Mouse (Mus musculus): Measurements from ENCODE around the gene Slc17a5. TPM values are rescaled to one million over a fixed set of nuclear protein-coding genes. Genes with fewer than 3 reads are reported as not detected.

Slc17a5 gene
- 16.6 and 18.2 TPM in 2 replicates for polyA plus RNA-seq (2015; fragmentation: Nextera tagmentation; extraction: Ambion mirVana)

DNA sequence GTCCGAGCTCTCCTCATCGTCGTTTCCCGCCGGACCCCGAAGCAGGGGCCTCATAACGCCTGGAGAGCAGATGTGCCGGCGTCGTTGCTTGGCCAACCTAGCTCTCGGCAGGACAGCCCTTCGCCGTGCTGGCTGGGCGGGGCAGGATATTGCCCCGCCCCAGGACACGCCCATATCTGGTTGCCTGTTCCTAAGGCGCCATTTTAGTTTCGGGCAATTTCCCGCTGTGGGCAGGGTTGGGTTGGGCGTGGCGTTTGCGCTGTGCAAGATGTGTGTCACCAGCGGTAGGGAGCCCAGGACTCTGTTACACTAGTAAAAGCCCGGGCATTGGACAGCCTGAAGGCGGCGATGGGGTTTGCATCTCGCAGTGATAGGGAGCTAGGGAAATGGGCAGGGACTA, at the start of gene Slc17a5:
Gene Slc17a5, minus strand, starts transcription at position 128 of the 400 bp plus-strand sequence.
- Histone ChIP-seq H3K4me2 (ENCODE audit: low read length) (peak within 1 kb of the TSS; percentile 62), H3K9ac (replicated peaks; ENCODE audit: low read depth, low read length) (peak within 1 kb of the TSS; percentile 77), H3K36me3 (ENCODE audit: control insufficient read depth, insufficient read depth) (no peaks in the 10 kb centered on the region), H3K4me3 (replicated peaks; ENCODE audit: low read length) (peak within 1 kb of the TSS; percentile 82), H3K27ac (ENCODE audit: low read length) (peak within 1 kb of the TSS; percentile 72), H3K9me3 (ENCODE audit: control insufficient read depth, low read length) (no peaks in the 10 kb centered on the region; the same call in 1 of the 2 replicates), H3K4me1 (replicated peaks; ENCODE audit: control insufficient read depth, insufficient read depth, low read length) (peaks cover 4% of the 10 kb centered on the region; the same call in 1 of the 2 replicates), H3K27me3 (replicated peaks; ENCODE audit: control insufficient read depth, insufficient read depth, low read length) (no peaks in the 10 kb centered on the region)
- under 1% methylated on average over 27 of the region's 27 CpGs for WGBS
- ATAC-seq = peak; percentile 98

DNA sequence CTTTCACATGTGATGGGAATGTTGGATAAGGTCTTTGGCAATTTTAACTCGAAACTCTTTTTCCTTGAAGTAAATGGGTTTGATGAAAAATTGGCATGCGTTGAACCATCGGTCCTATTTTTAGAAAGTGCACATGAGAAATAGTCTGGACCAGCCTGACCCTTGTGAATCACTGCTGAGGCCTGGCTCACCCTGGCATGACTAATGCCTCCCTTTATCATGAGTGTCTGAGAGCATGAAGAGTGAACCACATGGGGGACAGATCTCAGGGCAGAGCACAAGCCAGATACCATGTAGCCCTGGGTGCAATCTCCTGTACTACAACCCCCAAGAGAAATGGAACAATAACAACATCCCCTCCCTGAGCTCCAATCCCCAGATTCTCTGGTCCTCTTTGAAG, 46.1 kb upstream of the Slc17a5 start:
- Histone ChIP-seq H3K4me1 (replicated peaks; ENCODE audit: control insufficient read depth, insufficient read depth, low read length) (no peaks in the 10 kb centered on the region), H3K27me3 (replicated peaks; ENCODE audit: control insufficient read depth, insufficient read depth, low read length) (no peaks in the 10 kb centered on the region), H3K4me3 (replicated peaks; ENCODE audit: low read length) (no peak overlapping the region), H3K36me3 (ENCODE audit: control insufficient read depth, insufficient read depth) (no peaks in the 10 kb centered on the region), H3K9me3 (ENCODE audit: control insufficient read depth, low read length) (no peaks in the 10 kb centered on the region), H3K27ac (ENCODE audit: low read length) (no peak overlapping the region), H3K9ac (replicated peaks; ENCODE audit: low read depth, low read length) (no peak overlapping the region), H3K4me2 (ENCODE audit: low read length) (no peak overlapping the region)
- WGBS = 94% methylated on average over 3 of the region's 3 CpGs
- ATAC-seq = no peak

DNA sequence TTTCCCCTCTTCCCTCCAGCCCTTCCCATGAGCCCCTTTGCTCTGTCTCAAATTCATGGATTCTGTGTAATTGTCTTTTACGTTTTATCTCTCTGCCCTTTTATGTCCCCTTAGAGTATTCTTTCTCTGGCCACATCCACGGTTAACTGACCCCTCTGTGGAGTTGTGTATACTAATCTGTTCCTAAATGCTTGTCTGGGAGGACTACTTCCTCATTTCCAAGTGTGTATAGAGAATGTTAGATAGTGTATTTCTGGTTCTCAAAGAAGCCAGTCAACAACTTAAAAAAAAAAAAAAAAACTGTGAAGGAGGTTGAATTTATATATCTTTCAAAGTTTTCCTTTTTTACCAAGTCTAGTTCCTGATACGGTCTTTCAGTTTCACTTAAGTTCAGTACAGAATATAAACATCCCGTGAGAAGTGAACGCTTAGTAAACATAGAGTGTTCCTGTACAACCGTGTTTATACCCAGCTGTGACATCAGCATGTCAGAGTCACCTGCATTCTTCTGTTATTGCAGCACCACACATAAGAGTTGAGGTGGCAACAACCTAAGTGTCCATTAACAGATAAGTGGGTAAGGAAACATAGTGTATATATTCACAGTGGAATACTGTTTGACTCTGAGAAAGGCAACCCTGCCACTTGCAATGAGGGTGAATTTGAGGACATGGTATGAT, 44.1 kb upstream of the Slc17a5 start:
- Histone ChIP-seq H3K4me2 (ENCODE audit: low read length) (no peak overlapping the region), H3K36me3 (ENCODE audit: control insufficient read depth, insufficient read depth) (no peaks in the 10 kb centered on the region), H3K9me3 (ENCODE audit: control insufficient read depth, low read length) (no peaks in the 10 kb centered on the region), H3K4me1 (replicated peaks; ENCODE audit: control insufficient read depth, insufficient read depth, low read length) (no peaks in the 10 kb centered on the region), H3K27me3 (replicated peaks; ENCODE audit: control insufficient read depth, insufficient read depth, low read length) (no peaks in the 10 kb centered on the region), H3K9ac (replicated peaks; ENCODE audit: low read depth, low read length) (no peak overlapping the region), H3K4me3 (replicated peaks; ENCODE audit: low read length) (no peak overlapping the region), H3K27ac (ENCODE audit: low read length) (no peak overlapping the region)
- WGBS = 88% methylated on average over 6 of the region's 6 CpGs
- ATAC-seq = no peak

DNA sequence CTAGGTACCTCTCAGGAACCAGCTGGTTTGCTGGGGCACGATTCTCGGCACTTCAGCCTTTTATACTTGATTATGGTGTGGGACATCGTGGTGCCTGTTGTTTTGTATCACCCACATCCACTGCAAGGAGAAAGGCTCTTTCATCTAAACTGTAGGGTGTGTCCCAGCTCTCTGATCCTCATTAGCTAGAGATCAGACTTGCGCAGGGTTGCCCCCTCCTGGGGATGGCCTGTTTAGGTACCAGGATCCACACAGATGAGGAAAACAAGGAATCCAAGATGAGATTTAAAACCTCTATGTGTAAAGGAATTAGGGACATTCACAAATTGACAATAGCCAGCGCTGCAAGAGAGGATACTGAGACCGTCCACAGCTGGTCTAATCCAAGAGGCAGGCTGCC, 42.1 kb upstream of the Slc17a5 start:
- no peak for ATAC-seq
- 38% methylated on average over 6 of the region's 6 CpGs for WGBS
- H3K4me2 ChIP-seq (ENCODE audit: low read length) = no peak overlapping the region

DNA sequence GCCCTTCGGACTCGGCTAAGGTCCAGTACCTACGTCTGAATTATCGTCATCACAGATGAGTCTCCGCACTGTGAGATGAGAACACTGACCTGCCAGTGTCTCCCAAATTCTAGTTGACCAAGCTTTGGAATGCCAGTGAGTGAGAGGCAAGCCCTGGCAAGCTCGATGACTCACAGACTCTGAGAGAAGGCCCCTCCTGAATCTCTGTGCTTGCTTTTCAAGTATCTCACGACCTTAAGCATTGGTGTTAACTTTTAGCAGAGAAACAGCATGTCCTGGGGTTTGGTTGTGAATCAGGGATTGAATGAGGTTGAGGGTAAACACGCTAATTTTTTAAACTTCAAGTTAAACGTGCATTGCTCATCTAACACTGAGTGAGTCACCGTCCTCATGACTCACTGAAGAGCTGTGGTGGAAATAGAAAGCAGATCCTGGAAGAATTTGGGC, 35.5 kb upstream of the Slc17a5 start:
- WGBS = 87% methylated on average over 10 of the region's 10 CpGs
- ATAC-seq = no peak

More for the DNA sequence above, 42.1 kb upstream of the Slc17a5 start:
- Histone ChIP-seq H3K36me3 (ENCODE audit: control insufficient read depth, insufficient read depth) (no peaks in the 10 kb centered on the region), H3K9ac (replicated peaks; ENCODE audit: low read depth, low read length) (no peak overlapping the region), H3K27ac (ENCODE audit: low read length) (no peak overlapping the region), H3K9me3 (ENCODE audit: control insufficient read depth, low read length) (no peaks in the 10 kb centered on the region), H3K4me1 (replicated peaks; ENCODE audit: control insufficient read depth, insufficient read depth, low read length) (no peaks in the 10 kb centered on the region), H3K27me3 (replicated peaks; ENCODE audit: control insufficient read depth, insufficient read depth, low read length) (no peaks in the 10 kb centered on the region), H3K4me3 (replicated peaks; ENCODE audit: low read length) (no peak overlapping the region)

DNA sequence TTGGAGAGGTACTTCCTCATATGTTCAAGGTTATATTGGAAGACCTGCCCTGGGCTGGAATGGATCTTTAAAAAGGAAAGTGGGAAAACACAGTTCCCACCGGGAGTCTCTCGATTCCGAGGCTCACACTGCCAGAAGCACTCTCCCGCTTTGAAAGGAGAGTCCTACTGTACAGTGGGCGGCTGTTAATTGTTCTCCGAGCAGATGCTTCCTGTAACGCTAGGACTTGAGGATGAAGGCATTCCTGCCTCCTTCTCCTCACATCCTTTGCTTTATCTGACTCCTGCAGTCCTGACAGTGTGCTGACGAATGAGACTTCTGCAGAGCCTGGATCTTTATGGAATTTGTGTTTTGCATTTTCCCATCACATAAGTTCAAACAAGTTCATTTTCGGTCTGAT, 31.4 kb upstream of the Slc17a5 start:
- no peaks in the 10 kb centered on the region for H3K9me3 ChIP-seq (ENCODE audit: control insufficient read depth, low read length)
- no peak for ATAC-seq
- no peak overlapping the region for H3K4me3 ChIP-seq (replicated peaks; ENCODE audit: low read length)
- no peak overlapping the region for H3K4me2 ChIP-seq (ENCODE audit: low read length)
- H3K4me1 ChIP-seq (replicated peaks; ENCODE audit: control insufficient read depth, insufficient read depth, low read length) = peaks cover 10% of the 10 kb centered on the region
- no peaks in the 10 kb centered on the region for H3K36me3 ChIP-seq (ENCODE audit: control insufficient read depth, insufficient read depth)
- WGBS = 87% methylated on average over 9 of the region's 9 CpGs
- no peak overlapping the region for H3K27ac ChIP-seq (ENCODE audit: low read length)
- H3K27me3 ChIP-seq (replicated peaks; ENCODE audit: control insufficient read depth, insufficient read depth, low read length) = peaks cover 6% of the 10 kb centered on the region; the same call in 1 of the 2 replicates
- H3K9ac ChIP-seq (replicated peaks; ENCODE audit: low read depth, low read length) = no peak overlapping the region

More for the DNA sequence above, 35.5 kb upstream of the Slc17a5 start:
- H3K4me1 ChIP-seq (replicated peaks; ENCODE audit: control insufficient read depth, insufficient read depth, low read length) = no peaks in the 10 kb centered on the region
- no peaks in the 10 kb centered on the region for H3K9me3 ChIP-seq (ENCODE audit: control insufficient read depth, low read length)
- no peaks in the 10 kb centered on the region for H3K36me3 ChIP-seq (ENCODE audit: control insufficient read depth, insufficient read depth)
- no peak overlapping the region for H3K4me3 ChIP-seq (replicated peaks; ENCODE audit: low read length)
- H3K27me3 ChIP-seq (replicated peaks; ENCODE audit: control insufficient read depth, insufficient read depth, low read length) = no peaks in the 10 kb centered on the region
- H3K4me2 ChIP-seq (ENCODE audit: low read length) = no peak overlapping the region
- no peak overlapping the region for H3K27ac ChIP-seq (ENCODE audit: low read length)
- H3K9ac ChIP-seq (replicated peaks; ENCODE audit: low read depth, low read length) = no peak overlapping the region

DNA sequence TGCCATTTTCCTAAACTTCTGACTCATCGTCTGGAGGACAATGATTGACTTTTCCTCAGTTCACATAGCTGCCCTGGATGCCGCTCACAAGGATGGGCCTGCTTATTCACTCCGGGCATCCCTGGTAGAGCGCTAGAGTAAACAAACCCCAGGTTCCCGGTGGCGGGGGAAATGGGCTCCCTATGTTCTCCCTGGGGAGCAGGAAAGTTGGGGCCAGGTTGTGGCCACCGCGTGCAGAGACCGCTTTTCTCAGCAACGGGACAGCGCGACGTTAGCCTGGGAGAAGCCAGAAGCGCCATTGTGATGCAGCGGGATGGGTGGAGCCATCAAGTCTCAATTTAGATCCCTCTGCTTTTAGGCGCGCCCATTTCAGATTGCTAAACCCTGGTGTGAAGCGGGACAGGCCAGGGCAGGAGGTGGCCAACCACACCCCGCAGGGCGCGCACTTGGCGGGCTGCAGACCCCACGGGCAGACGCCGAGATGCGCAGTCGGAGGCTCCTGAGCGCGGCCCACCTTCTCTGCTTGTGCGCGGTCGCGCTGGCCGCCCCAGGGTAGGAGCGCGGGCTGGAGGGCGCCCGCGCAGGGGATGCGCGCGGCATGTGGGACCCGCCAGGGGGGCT, 27.7 kb upstream of the Slc17a5 start, which contains the start of gene Cd109:
Gene Cd109, plus strand, starts transcription at position 146 of the 621 bp plus-strand sequence.
- Histone ChIP-seq H3K9me3 (ENCODE audit: control insufficient read depth, low read length) (no peaks in the 10 kb centered on the region), H3K4me3 (replicated peaks; ENCODE audit: low read length) (peak within 1 kb of the TSS; percentile 58), H3K4me2 (ENCODE audit: low read length) (peak within 1 kb of the TSS; percentile 76), H3K4me1 (replicated peaks; ENCODE audit: control insufficient read depth, insufficient read depth, low read length) (peaks cover 13% of the 10 kb centered on the region), H3K27ac (ENCODE audit: low read length) (no peak within 1 kb of the TSS), H3K9ac (replicated peaks; ENCODE audit: low read depth, low read length) (peak within 1 kb of the TSS; percentile 53), H3K27me3 (replicated peaks; ENCODE audit: control insufficient read depth, insufficient read depth, low read length) (peaks cover 6% of the 10 kb centered on the region; the same call in 1 of the 2 replicates), H3K36me3 (ENCODE audit: control insufficient read depth, insufficient read depth) (no peaks in the 10 kb centered on the region)
- peak; percentile 74 for ATAC-seq
- WGBS = under 1% methylated on average over 43 of the region's 43 CpGs

DNA sequence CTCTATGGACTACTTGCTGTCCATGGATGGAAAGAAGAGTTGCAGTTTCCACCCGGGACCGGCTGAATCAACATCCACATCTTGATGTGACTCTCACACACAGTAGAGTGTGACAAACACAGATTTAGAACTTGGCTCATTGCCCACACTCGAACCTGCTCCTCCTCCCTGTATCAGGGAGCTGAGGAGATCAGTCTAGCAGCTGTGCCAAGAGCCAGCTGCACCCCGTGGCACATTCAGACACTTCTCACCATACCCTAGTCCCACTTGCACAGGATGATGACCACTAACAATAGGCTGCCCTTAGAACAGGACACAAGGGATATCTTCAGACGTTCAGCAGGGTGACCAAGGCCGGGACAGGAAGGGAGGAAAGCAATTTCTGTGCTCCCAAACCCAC, 26.4 kb upstream of the Slc17a5 start:
- peak; percentile 82 for ATAC-seq
- no peaks in the 10 kb centered on the region for H3K36me3 ChIP-seq (ENCODE audit: control insufficient read depth, insufficient read depth)
- no peak overlapping the region for H3K27ac ChIP-seq (ENCODE audit: low read length)
- H3K4me2 ChIP-seq (ENCODE audit: low read length) = peak overlapping the region; percentile 76; the same call in 1 of the 2 replicates
- H3K4me3 ChIP-seq (replicated peaks; ENCODE audit: low read length) = no peak overlapping the region
- no peaks in the 10 kb centered on the region for H3K9me3 ChIP-seq (ENCODE audit: control insufficient read depth, low read length)
- H3K4me1 ChIP-seq (replicated peaks; ENCODE audit: control insufficient read depth, insufficient read depth, low read length) = peaks cover 13% of the 10 kb centered on the region
- no peak overlapping the region for H3K9ac ChIP-seq (replicated peaks; ENCODE audit: low read depth, low read length)
- whole genome bisulfite sequencing = 36% methylated on average over 6 of the region's 6 CpGs
- peaks cover 6% of the 10 kb centered on the region; the same call in 1 of the 2 replicates for H3K27me3 ChIP-seq (replicated peaks; ENCODE audit: control insufficient read depth, insufficient read depth, low read length)

DNA sequence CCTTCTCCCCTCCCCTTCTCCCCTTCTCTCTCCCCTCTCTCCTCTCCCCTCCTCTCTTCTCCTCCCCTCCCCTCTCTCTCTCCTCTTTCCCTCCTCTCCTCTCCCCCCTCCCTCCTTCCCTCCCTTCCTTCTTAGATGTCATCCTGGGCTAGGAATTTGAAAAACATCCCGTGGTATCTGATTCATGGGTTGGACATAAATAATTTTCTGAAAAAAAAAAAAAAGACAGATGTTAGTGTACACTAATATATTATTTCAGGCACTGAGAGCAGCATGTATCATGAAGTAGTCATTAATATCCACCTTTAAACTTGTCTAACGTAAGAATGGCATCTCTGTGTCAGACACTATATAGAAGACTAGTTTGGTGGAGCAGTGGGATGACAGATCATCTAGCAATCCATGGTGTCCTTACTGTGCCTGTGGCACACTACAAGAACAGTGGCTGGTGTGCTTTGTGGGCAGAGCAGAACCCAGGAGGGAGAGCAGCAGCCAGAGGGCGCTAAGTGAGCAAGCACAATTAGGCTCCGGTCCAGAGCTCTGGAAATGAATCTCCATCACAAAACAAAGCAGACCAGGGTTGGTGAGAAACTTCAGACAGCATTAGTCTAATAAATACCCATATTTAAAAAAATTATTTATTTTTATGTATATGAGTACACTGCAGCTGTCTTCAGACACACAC, 13.3 kb upstream of the Slc17a5 start:
- Histone ChIP-seq H3K9ac (replicated peaks; ENCODE audit: low read depth, low read length) (no peak overlapping the region), H3K27ac (ENCODE audit: low read length) (no peak overlapping the region), H3K4me1 (replicated peaks; ENCODE audit: control insufficient read depth, insufficient read depth, low read length) (no peaks in the 10 kb centered on the region), H3K4me2 (ENCODE audit: low read length) (no peak overlapping the region), H3K36me3 (ENCODE audit: control insufficient read depth, insufficient read depth) (no peaks in the 10 kb centered on the region), H3K4me3 (replicated peaks; ENCODE audit: low read length) (no peak overlapping the region), H3K9me3 (ENCODE audit: control insufficient read depth, low read length) (no peaks in the 10 kb centered on the region), H3K27me3 (replicated peaks; ENCODE audit: control insufficient read depth, insufficient read depth, low read length) (no peaks in the 10 kb centered on the region)
- 46% methylated on average over 4 of the region's 4 CpGs for WGBS
- peak; percentile 50; the same call in 1 of the 2 replicates for ATAC-seq
